Mouse (Mus musculus) forebrain, postnatal 0 days (tissue): ENCODE measurements around the gene Tmem246. TPM values are rescaled to one million over a fixed set of nuclear protein-coding genes. Genes with fewer than 3 reads are reported as not detected.

Experiments
- ATAC-seq: fragments of 200-750 bp; cut with Nextera tagmentation; 2 replicates; pipeline ENCODE4 v1.8.0; 2017; ENCODE audit warnings: mild to moderate bottlenecking, moderate library complexity
- DNase-seq: peaks from one replicate; pipeline ENCODE4 v3.0.0-alpha.2; 2015
- H3K27ac ChIP-seq: fragments of 300-500 bp; sonication (generic); 2 replicates; pipeline ENCODE4 v1.5.1; 2014; ENCODE audit warnings: low read depth, mild to moderate bottlenecking, antibody characterized with exemption, low read length, moderate library complexity, mixed read lengths
- H3K27me3 ChIP-seq: fragments of 300-500 bp; sonication (generic); 2 replicates; pipeline ENCODE4 v1.6.1; 2014; ENCODE audit warnings: mild to moderate bottlenecking, low read length, mixed read lengths; ENCODE audit not compliant: insufficient read depth
- H3K36me3 ChIP-seq: fragments of 300-500 bp; sonication (generic); 2 replicates; pipeline ENCODE4 v1.6.1; 2014; ENCODE audit warnings: mild to moderate bottlenecking, moderate library complexity; ENCODE audit not compliant: insufficient read depth
- H3K4me1 ChIP-seq: fragments of 300-500 bp; sonication (generic); 2 replicates; pipeline ENCODE4 v1.6.1; 2014; ENCODE audit warnings: antibody characterized with exemption; ENCODE audit not compliant: insufficient read depth
- H3K4me2 ChIP-seq: fragments of 300-500 bp; sonication (generic); 2 replicates; pipeline ENCODE4 v1.6.1; 2014; ENCODE audit warnings: low read depth, mild to moderate bottlenecking, moderate library complexity
- H3K4me3 ChIP-seq: fragments of 300-500 bp; sonication (generic); 2 replicates; pipeline ENCODE4 v1.5.1; 2014; ENCODE audit warnings: low read depth, low read length, mixed read lengths
- H3K9ac ChIP-seq: fragments of 300-500 bp; sonication (generic); 2 replicates; pipeline ENCODE4 v1.6.1; 2014; ENCODE audit warnings: mild to moderate bottlenecking
- H3K9me3 ChIP-seq: fragments of 300-500 bp; sonication (generic); 2 replicates; pipeline ENCODE4 v1.6.1; 2016; ENCODE audit warnings: low read length
- CTCF ChIP-seq: sonication (generic); IDR thresholded peaks from 2 replicates; pipeline ENCODE4 v1.5.1; 2016; ENCODE audit warnings: antibody characterized with exemption, control low read depth, low read depth
- WGBS: fragments of 180-500 bp; shearing (Covaris S2); extraction: QIAGEN DNeasy Blood & Tissue Kit; methylation state at CpG from one replicate; pipeline ENCODE4 v1.1.7; 2014; 5-methylcytosine and 5-hydroxymethylcytosine counted together
- polyA plus RNA-seq: library from polyadenylated mRNA; unstranded; fragments of >200 nt; fragmentation: Nextera tagmentation; extraction: Ambion mirVana; gene quantifications from 2 replicates; pipeline ENCODE4 v1.2.1, GENCODE M21; 2015
- total RNA-seq: library from RNA; depleted of rRNA; stranded (reverse); fragments of >200 nt; gene quantifications from 2 replicates; pipeline ENCODE4 v1.2.3, GENCODE M21; 2014

Tmem246 gene
- total and polyA plus RNA-seq, 2 experiments from 2014 or later, result 93.2 to 119 TPM

- Histone ChIP-seq H3K9ac (no peak overlapping the region), H3K4me2 (no peak overlapping the region), H3K27me3 (no peaks in the 10 kb centered on the region), H3K4me1 (no peaks in the 10 kb centered on the region), H3K27ac (no peak overlapping the region), H3K36me3 (peaks cover 14% of the 10 kb centered on the region), H3K4me3 (no peak overlapping the region), H3K9me3 (no peaks in the 10 kb centered on the region)
- ATAC-seq (no peak), DNase-seq (no peak)
- WGBS, result 72% methylated on average over 4 of the region's 4 CpGs
- TF ChIP-seq CTCF, result no peak
These were observed 16.4 kb downstream of the Tmem246 start for GRCm38 (mm10) chr4:49581256-49581655.

GRCm38 (mm10) chr4:49572194-49572593 is 25.5 kb downstream of the Tmem246 start:
- H3K36me3 ChIP-seq, result no peaks in the 10 kb centered on the region
- no peak for ATAC-seq
- H3K9ac ChIP-seq, result no peak overlapping the region
- no peak for TF ChIP-seq CTCF
- H3K9me3 ChIP-seq, result no peaks in the 10 kb centered on the region
- DNase-seq, result no peak
- H3K4me2 ChIP-seq, result no peak overlapping the region
- no peaks in the 10 kb centered on the region for H3K4me1 ChIP-seq
- no peak overlapping the region for H3K4me3 ChIP-seq
- 82% methylated on average over 4 of the region's 4 CpGs for WGBS
- H3K27ac ChIP-seq, result no peak overlapping the region
- H3K27me3 ChIP-seq, result no peaks in the 10 kb centered on the region

GRCm38 (mm10) chr4:49567613-49568012 is 30.1 kb downstream of the Tmem246 start:
- Histone ChIP-seq H3K9ac (no peak overlapping the region), H3K9me3 (no peaks in the 10 kb centered on the region), H3K4me3 (no peak overlapping the region), H3K27ac (no peak overlapping the region), H3K4me1 (no peaks in the 10 kb centered on the region), H3K36me3 (no peaks in the 10 kb centered on the region), H3K4me2 (no peak overlapping the region), H3K27me3 (no peaks in the 10 kb centered on the region)
- ATAC-seq (peak; percentile 68), DNase-seq (peak; percentile 66)
- WGBS, result 17% methylated on average over 3 of the region's 3 CpGs
- peak; percentile 85 for TF ChIP-seq CTCF

DNA sequence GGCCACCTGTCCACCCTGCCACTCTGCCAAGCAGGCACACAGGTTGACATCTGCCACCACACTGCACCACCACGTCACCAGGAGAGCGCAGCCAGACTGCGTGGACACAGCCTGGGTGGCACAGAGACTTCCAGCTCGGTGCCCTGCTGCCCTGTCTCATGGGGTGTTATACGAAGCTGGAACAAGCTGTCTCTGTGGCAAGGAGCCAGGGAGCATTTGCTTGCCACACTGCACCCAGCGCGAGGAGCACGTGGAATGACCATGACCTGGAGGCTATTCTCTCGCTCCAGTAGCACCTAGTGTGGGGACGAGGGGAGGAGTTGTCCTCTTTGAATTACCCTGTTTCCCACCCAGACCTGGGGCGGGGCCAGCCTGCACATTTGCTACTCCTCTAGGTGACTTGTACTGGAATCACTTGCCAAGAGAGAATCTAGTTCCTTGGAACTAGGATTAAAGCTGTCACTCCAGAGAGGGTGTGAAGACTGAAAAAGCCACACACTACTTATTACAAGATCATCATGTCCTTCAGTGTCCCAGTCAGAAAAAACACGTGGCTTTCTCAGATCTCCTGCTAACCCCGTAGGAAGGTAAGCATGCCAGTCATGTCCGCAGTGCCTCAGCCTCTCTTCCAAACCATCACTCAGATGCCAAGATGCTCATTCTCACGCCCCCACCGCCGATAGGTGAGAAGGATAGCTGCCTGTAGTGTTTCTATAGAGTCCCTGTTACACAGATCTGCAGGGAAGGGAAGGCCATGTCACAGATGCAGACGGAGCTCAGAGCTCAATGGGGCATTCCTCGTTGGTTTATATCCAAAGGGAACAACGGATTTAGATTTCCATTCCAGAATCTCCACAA is 37.5 kb downstream of the Tmem246 start:
- Histone ChIP-seq H3K4me3 (no peak overlapping the region), H3K4me2 (peak overlapping the region; percentile 15; the same call in 1 of the 2 replicates), H3K4me1 (no peaks in the 10 kb centered on the region), H3K36me3 (no peaks in the 10 kb centered on the region), H3K27ac (no peak overlapping the region), H3K9ac (no peak overlapping the region), H3K9me3 (no peaks in the 10 kb centered on the region), H3K27me3 (no peaks in the 10 kb centered on the region)
- ATAC-seq (peak; percentile 90), DNase-seq (peak; percentile 43)
- WGBS, result 47% methylated on average over 20 of the region's 20 CpGs
- no peak for TF ChIP-seq CTCF

- Histone ChIP-seq H3K4me2 (no peak overlapping the region), H3K27ac (no peak overlapping the region), H3K9ac (no peak overlapping the region), H3K9me3 (no peaks in the 10 kb centered on the region), H3K27me3 (no peaks in the 10 kb centered on the region), H3K4me3 (no peak overlapping the region), H3K4me1 (no peaks in the 10 kb centered on the region), H3K36me3 (no peaks in the 10 kb centered on the region)
- no peak for TF ChIP-seq CTCF
- ATAC-seq, result no peak
- no peak for DNase-seq
- WGBS, result 82% methylated on average over 2 of the region's 2 CpGs
These were observed 39.5 kb downstream of the Tmem246 start for GRCm38 (mm10) chr4:49558181-49558580.

DNA sequence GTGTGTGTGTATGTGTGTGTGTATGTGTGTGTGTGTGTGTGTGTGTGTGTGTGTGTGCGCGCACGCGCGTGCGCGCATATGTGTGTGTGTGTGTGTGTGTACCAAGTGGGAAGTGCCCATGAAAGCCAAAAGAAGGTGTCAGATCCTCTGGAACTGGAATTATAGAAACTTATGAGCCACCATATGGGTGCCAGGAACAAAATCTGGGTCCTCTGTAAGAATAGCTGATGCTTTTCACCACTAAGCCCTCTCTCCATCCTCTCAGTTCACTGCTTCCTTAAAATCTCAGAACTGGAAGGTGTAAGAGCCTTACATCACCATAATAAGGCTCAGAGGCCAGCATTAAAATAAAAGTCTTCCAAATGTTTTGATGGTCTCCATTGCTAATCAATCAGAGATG is 40.3 kb downstream of the Tmem246 start:
- no peaks in the 10 kb centered on the region for H3K9me3 ChIP-seq
- ATAC-seq (no peak), DNase-seq (no peak)
- H3K27ac ChIP-seq, result no peak overlapping the region
- H3K4me2 ChIP-seq, result no peak overlapping the region
- H3K4me1 ChIP-seq, result no peaks in the 10 kb centered on the region
- H3K9ac ChIP-seq, result no peak overlapping the region
- H3K36me3 ChIP-seq, result no peaks in the 10 kb centered on the region
- no peak overlapping the region for H3K4me3 ChIP-seq
- H3K27me3 ChIP-seq, result no peaks in the 10 kb centered on the region
- 100% methylated on average over 7 of the region's 7 CpGs for WGBS
- no peak for TF ChIP-seq CTCF

GRCm38 (mm10) chr4:49553380-49553779 is 44.3 kb downstream of the Tmem246 start:
- H3K9me3 ChIP-seq, result no peaks in the 10 kb centered on the region
- no peaks in the 10 kb centered on the region for H3K4me1 ChIP-seq
- 90% methylated on average over 5 of the region's 5 CpGs for WGBS
- H3K9ac ChIP-seq, result no peak overlapping the region
- no peak overlapping the region for H3K4me2 ChIP-seq
- H3K27me3 ChIP-seq, result no peaks in the 10 kb centered on the region
- no peak for DNase-seq
- no peak for ATAC-seq
- no peak overlapping the region for H3K4me3 ChIP-seq
- no peak overlapping the region for H3K27ac ChIP-seq
- TF ChIP-seq CTCF, result no peak
- H3K36me3 ChIP-seq, result no peaks in the 10 kb centered on the region
